Mouse (Mus musculus): Measurements from ENCODE around the gene Sel1l3. TPM values are rescaled to one million over a fixed set of nuclear protein-coding genes. Genes with fewer than 3 reads are reported as not detected.

Gene Sel1l3
- total RNA-seq, 2 experiments from 2014 or later: 92.0 to 94.9 TPM

GRCm38 (mm10) chr5:53172908-53173307 lies 40.8 kb downstream of the Sel1l3 start:
- DNase-seq: no peak

- no peak for DNase-seq
Observed at GRCm38 (mm10) chr5:53172256-53172636, 41.5 kb downstream of the Sel1l3 start.

- DNase-seq: no peak
Observed at GRCm38 (mm10) chr5:53171611-53172255, 42.0 kb downstream of the Sel1l3 start.

GRCm38 (mm10) chr5:53167564-53167963 lies 46.2 kb downstream of the Sel1l3 start:
- no peak for DNase-seq

GRCm38 (mm10) chr5:53165672-53166071 lies 48.1 kb downstream of the Sel1l3 start:
- no peak for DNase-seq

GRCm38 (mm10) chr5:53162436-53162835 lies 51.3 kb downstream of the Sel1l3 start:
- DNase-seq: no peak

- DNase-seq: peak; percentile 29
Observed at GRCm38 (mm10) chr5:53161506-53162186, 52.1 kb downstream of the Sel1l3 start.

- no peak for DNase-seq
Observed at GRCm38 (mm10) chr5:53160207-53160606, 53.5 kb downstream of the Sel1l3 start.

GRCm38 (mm10) chr5:53159631-53160030 lies 54.1 kb downstream of the Sel1l3 start:
- DNase-seq: no peak

GRCm38 (mm10) chr5:53159166-53159565 lies 54.6 kb downstream of the Sel1l3 start:
- no peak for DNase-seq

GRCm38 (mm10) chr5:53155985-53156679 lies 57.6 kb downstream of the Sel1l3 start:
- peak; percentile 7 for DNase-seq

- no peak for DNase-seq
Observed at GRCm38 (mm10) chr5:53154501-53154900, 59.2 kb downstream of the Sel1l3 start.

GRCm38 (mm10) chr5:53154078-53154477 lies 59.6 kb downstream of the Sel1l3 start:
- no peak for DNase-seq

- DNase-seq: no peak
Observed at GRCm38 (mm10) chr5:53153144-53153543, 60.6 kb downstream of the Sel1l3 start.

GRCm38 (mm10) chr5:53151379-53151960 lies 62.3 kb downstream of the Sel1l3 start:
- no peak for DNase-seq

- DNase-seq: peak; percentile 59
Observed at GRCm38 (mm10) chr5:53148960-53149685, 64.6 kb downstream of the Sel1l3 start.

GRCm38 (mm10) chr5:53148160-53148923 lies 65.4 kb downstream of the Sel1l3 start:
- no peak for DNase-seq

GRCm38 (mm10) chr5:53147418-53147817 lies 66.3 kb downstream of the Sel1l3 start:
- no peak for DNase-seq

GRCm38 (mm10) chr5:53146684-53147061 lies 67.1 kb downstream of the Sel1l3 start:
- DNase-seq: no peak

- no peak for DNase-seq
Observed at GRCm38 (mm10) chr5:53146049-53146683, 67.6 kb downstream of the Sel1l3 start.

- DNase-seq: no peak
Observed at GRCm38 (mm10) chr5:53142587-53142986, 71.1 kb downstream of the Sel1l3 start.

All from gastrocnemius, postnatal 10 days (tissue).